Mouse (Mus musculus) heart, postnatal 0 days (tissue): ENCODE measurements at regions not wholly inside any gene's neighbourhood (a gene's known extent, or its start where the extent isn't known, plus 50 kb on each side); places are given as distances from the start of the nearest gene placed in this dataset.

ENCODE experiments used
- CTCF ChIP-seq: IDR thresholded peaks from 2 replicates; pipeline ENCODE4 v1.5.1; 2016; ENCODE audit warnings: antibody characterized with exemption, control low read depth, low read depth
- EP300 ChIP-seq: IDR thresholded peaks from 2 replicates; pipeline ENCODE4 v1.6.1; 2016; ENCODE audit warnings: antibody characterized with exemption, low read depth

GRCm38 (mm10) chr14:19327321-19327720 is 91.4 kb downstream of the Gm21738 start:
- TF ChIP-seq CTCF: no peak
- no peak for TF ChIP-seq EP300
